Mouse (Mus musculus): ENCODE results near the gene Eid2. TPM values are rescaled to one million over a fixed set of nuclear protein-coding genes. Genes with fewer than 3 reads are reported as not detected.

Gene Eid2
- total RNA-seq, 2 experiments from 2014 or later, result 11.7 to 12.0 TPM

GRCm38 (mm10) chr7:28290165-28290564 is 22.5 kb downstream of the Eid2 start:
- intact Hi-C loops (cut with DNase I), result no loop called here

GRCm38 (mm10) chr7:28290638-28291590 is 23.2 kb downstream of the Eid2 start, which contains the start of gene Selenov:
Gene Selenov, minus strand, starts transcription at chr7:28291186.
- intact Hi-C loops (cut with DNase I), result no loop called here
- DNase-seq, result no peak

More at GRCm38 (mm10) chr7:28290165-28290564, 22.5 kb downstream of the Eid2 start:
- no peak for DNase-seq

DNA sequence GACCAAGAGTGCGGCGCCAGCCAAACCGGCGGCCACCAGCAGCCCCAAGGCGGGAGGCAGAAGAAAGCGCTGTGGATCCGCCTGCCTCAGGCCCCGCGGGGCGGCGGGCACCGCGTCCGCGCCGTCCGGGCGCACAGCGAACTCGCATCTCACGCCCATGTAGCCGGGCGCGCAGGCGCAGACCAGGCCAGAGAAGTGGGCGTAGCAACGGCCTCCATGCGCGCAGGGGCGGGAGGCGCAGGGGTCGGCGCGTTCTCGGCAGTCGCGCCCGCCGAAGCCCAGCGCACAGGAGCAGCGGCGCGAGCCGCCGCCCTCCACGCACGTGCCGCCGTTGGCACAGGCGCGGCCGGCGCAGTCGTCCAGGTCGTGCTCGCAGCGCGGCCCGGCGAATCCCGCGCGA is 26.8 kb downstream of the Eid2 start:
- peak; percentile 23 to 25 for DNase-seq
- intact Hi-C loops (cut with DNase I), result no loop called here

DNA sequence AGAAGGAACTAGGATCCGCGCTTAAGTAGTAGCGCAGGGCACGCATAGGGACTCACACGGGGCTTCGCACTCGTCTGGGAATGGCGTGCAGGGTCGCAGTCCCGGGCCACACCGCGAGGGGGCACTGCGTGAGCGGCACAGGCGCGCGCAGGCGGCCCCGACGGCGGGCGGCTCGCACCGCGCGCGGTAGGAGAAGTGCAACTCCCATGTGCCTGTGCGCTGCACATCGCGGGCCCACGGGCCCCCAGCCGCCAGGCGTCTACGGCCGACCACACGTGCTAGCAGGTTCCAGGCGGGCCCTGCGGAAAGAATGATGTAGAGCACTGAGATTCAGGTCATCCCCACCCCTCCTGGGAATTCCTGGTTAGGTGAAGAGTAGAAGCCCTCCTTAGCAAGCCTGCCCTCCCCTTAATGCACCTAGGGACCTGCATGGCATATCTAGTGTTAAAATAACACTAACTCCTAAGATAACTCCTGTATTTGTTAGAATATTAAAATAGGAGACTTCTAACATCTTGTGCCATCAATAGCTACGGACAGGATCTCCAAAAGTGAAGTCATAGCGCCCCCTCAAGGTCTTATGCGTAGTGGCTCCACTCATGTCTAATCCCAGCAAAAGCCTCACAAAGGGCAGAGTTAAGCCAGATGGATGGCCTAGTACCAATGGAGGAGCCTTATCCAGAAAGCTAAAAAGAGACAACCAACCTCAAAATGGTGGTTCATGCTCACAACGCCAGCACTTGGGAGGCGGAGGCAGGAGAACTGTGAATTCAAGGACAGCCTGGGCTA is 31.4 kb downstream of the Eid2 start:
- intact Hi-C loops (cut with DNase I), result loop anchor here (1.0 kb wide), 1 partner anchor 151 kb away; no protein-coding TSS in a partner anchor
- no peak for DNase-seq

GRCm38 (mm10) chr7:28301616-28302433 is 34.1 kb downstream of the Eid2 start, which contains the start of gene Dll3:
Gene Dll3, minus strand, starts transcription at chr7:28302238.
- intact Hi-C loops (cut with DNase I), result loop anchor here (5.0 to 10.0 kb wide), 2 partner anchors 90 to 247 kb away; partner anchors contain the start of gene Psmc4
- DNase-seq, result peak; percentile 46 to 61

GRCm38 (mm10) chr7:28305641-28306040 is 38.0 kb downstream of the Eid2 start:
- intact Hi-C loops (cut with DNase I), result loop anchor here (10.0 kb wide), 1 partner anchor 251 kb away; the partner anchor contains the start of gene Psmc4
- DNase-seq, result no peak

DNA sequence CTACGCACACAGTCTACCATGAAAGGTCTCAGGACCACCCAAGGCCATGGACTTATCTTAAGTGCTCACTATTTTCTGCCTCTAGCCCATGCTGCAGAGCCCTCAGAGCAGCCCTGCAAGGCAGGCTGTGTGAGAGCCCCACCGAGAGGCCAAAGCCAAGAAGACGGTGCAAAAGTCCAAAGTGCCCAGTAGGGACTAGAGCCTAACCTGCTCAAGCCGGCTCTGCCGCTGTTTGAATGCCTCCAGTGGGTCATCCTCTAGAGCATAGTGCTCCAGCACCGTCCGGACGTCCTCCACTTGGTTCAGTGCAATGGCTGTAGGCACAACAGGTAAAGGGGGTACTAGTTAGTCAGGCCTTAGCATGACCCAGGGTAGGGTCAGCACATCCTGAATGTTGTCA is 38.5 kb downstream of the Eid2 start:
- no peak for DNase-seq
- intact Hi-C loops (cut with DNase I), result loop anchor here (10.0 kb wide), 1 partner anchor 251 kb away; the partner anchor contains the start of gene Psmc4

- intact Hi-C loops (cut with DNase I), result loop anchor here (10.0 kb wide), 1 partner anchor 255 kb away; the partner anchor contains the start of gene Psmc4
- no peak for DNase-seq
Observed at GRCm38 (mm10) chr7:28309737-28310136, 42.1 kb downstream of the Eid2 start.

- no peak for DNase-seq
Observed at GRCm38 (mm10) chr7:28311151-28311925, 43.7 kb downstream of the Eid2 start.

GRCm38 (mm10) chr7:28311926-28312543 is 44.4 kb downstream of the Eid2 start, which contains the start of gene Timm50:
Gene Timm50, minus strand, starts transcription at chr7:28312072.
- DNase-seq, result peak; percentile 97 to 99
- intact Hi-C loops (cut with DNase I), result loop anchor here (1.0 kb wide), 1 partner anchor 25 kb away; no protein-coding TSS in a partner anchor

More at GRCm38 (mm10) chr7:28311151-28311925, 43.7 kb downstream of the Eid2 start:
- intact Hi-C loops (cut with DNase I), result no loop called here

DNA sequence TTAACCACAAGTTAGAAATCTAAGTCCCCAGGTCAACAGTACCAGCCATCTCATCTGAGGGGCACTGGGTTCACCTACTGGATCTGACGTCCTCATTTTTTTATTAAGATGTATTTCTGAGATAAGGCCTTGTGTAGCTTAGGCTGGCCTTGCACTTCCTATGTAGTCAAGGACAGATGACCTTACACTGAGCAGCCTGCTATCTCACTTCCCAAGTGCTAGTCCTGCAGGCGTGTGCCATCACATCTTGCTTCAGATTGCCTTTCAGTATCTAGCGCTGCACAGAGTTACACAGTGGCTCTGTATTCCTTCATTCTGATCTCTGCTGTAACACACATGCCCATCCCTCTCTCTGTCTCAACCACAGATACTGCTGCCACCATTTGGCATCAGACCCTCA is 50.4 kb downstream of the Eid2 start:
- DNase-seq, result no peak
- intact Hi-C loops (cut with DNase I), result no loop called here

DNA sequence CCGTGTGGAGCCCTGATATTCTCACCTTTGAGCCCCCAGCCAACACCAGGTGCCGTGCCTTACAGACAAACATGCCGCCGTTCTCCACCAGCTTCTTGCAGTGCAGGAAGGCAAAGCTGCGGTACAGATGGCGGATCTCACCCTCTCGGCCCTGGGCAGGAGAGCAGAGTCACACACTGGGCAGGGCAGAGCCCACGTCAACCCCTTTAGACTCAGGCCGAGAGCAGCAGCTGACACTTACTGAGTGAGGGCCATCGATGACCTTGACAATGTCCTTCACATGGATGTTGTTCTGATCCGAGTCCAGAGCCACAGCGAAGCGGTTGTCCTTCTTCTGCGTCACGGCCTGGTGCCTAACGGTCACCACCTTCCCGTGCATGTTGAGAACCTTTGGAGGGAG is 51.0 kb downstream of the Eid2 start:
- intact Hi-C loops (cut with DNase I), result no loop called here

More for the DNA sequence above, 51.0 kb downstream of the Eid2 start:
- DNase-seq, result no peak

Other genes starting within 250 kb of the Eid2 start
- gene Psmc4, start 217.8 kb upstream of the Eid2 start, total RNA-seq (2021), result 10 to 100 TPM; 88.9 to 91.6 TPM
- not detected for gene Fcgbp, start 196.6 kb upstream of the Eid2 start, total RNA-seq (2021)
- not detected for gene 9530053A07Rik, start 138.4 kb upstream of the Eid2 start, total RNA-seq (2021)
- 10 to 100 TPM; 32.0 to 33.5 TPM for gene Fbl, start 98.2 kb upstream of the Eid2 start, total RNA-seq (2021)
- 10 to 100 TPM; 31.2 to 34.2 TPM for gene Dyrk1b, start 88.4 kb upstream of the Eid2 start, total RNA-seq (2021)
- gene Eid2b, start 9.9 kb downstream of the Eid2 start, total RNA-seq (2021), result 10 to 100 TPM; 12.6 to 13.5 TPM
- gene Selenov, start 23.3 kb downstream of the Eid2 start, total RNA-seq (2021), result not detected
- not detected for gene Dll3, start 34.4 kb downstream of the Eid2 start, total RNA-seq (2021)
- 10 to 100 TPM; 58.9 to 66.3 TPM for gene Timm50, start 44.2 kb downstream of the Eid2 start, total RNA-seq (2021)
- 10 to 100 TPM; 56.8 to 62.8 TPM for gene Supt5, start 70.9 kb downstream of the Eid2 start, total RNA-seq (2021)
- 100 to 1,000 TPM; 494 to 516 TPM for gene Rps16, start 82.8 kb downstream of the Eid2 start, total RNA-seq (2021)
- 10 to 100 TPM; 15.1 to 15.8 TPM for gene Plekhg2, start 104.7 kb downstream of the Eid2 start, total RNA-seq (2021)
- 10 to 100 TPM; 14.7 to 29.0 TPM for gene Zfp36, start 112.4 kb downstream of the Eid2 start, total RNA-seq (2021)
- gene Med29, start 124.8 kb downstream of the Eid2 start, total RNA-seq (2021), result 10 to 100 TPM; 18.2 to 20.1 TPM
- 10 to 100 TPM; 38.8 to 48.0 TPM for gene Paf1, start 125.1 kb downstream of the Eid2 start, total RNA-seq (2021)
- gene Gmfg, start 169.6 kb downstream of the Eid2 start, total RNA-seq (2021), result 1 to 10 TPM; 4.6 to 7.2 TPM
- gene Lrfn1, start 184.1 kb downstream of the Eid2 start, total RNA-seq (2021), result under 1 TPM; 0.38 to 0.86 TPM
- not detected for gene Ifnl2, start 242.6 kb downstream of the Eid2 start, total RNA-seq (2021)

All from heart, postnatal 36 days (tissue).